Mouse (Mus musculus) left cerebral cortex, postnatal 25 days (tissue): Measurements from ENCODE around the gene Zfp454. TPM values are rescaled to one million over a fixed set of nuclear protein-coding genes. Genes with fewer than 3 reads are reported as not detected.

Experiments
- DNase-seq, 2 experiments: peaks; one replicate each; pipeline ENCODE4 v3.0.0; 2022; ENCODE audit warnings: low spot score in 2 of 2, mixed read lengths in 1 of 2
- intact Hi-C: fragments of 180-260 bp; cut with DNase I; formaldehyde crosslinking; loops from one replicate; pipeline ENCODE4 v1.15.1; 2025
- total RNA-seq, 2 experiments: library from RNA; stranded (reverse); gene quantifications; 2 replicates each; pipeline ENCODE4 v1.2.3; 2021

Zfp454 gene
- total RNA-seq, 2 experiments from 2014 or later = 5.5 to 6.1 TPM

DNA sequence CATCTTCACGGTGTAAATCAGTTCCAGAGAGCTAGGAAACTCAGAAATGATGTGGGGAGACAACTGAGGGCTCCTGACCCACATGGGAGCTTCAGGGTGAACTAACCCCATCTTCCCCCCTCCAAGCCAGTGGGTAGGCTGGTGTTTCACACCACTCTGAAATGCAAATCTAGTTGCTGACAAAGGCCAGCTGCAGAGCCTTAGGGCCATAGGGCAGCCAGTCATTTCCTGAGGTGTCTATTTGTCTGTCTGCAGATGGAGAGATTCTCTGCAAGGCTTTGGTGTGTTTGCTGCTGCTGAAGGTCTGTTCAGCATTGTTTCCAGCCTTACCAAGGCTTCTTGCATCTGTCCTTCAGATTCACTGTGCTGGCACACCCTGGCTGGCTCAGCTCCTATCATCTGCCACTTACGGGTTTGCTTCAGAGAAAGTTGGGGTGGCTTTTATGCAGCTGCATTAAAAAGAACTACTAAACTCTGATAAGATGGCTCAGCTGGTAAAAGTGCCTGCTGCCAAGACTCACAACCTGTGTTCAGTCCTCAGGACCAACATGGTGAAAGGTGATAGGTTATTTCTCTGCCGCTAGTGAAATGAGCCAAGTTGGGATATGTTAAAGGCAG is 38.8 kb downstream of the Zfp454 start:
- intact Hi-C loops = no loop called here
- DNase-seq = no peak

- peak in 1 of 2 experiments; percentile 36 for DNase-seq
- intact Hi-C loops = no loop called here
These were observed 40.4 kb downstream of the Zfp454 start for GRCm38 (mm10) chr11:50847047-50847446.

GRCm38 (mm10) chr11:50845951-50846350 is 41.5 kb downstream of the Zfp454 start:
- intact Hi-C loops = no loop called here
- no peak for DNase-seq

DNA sequence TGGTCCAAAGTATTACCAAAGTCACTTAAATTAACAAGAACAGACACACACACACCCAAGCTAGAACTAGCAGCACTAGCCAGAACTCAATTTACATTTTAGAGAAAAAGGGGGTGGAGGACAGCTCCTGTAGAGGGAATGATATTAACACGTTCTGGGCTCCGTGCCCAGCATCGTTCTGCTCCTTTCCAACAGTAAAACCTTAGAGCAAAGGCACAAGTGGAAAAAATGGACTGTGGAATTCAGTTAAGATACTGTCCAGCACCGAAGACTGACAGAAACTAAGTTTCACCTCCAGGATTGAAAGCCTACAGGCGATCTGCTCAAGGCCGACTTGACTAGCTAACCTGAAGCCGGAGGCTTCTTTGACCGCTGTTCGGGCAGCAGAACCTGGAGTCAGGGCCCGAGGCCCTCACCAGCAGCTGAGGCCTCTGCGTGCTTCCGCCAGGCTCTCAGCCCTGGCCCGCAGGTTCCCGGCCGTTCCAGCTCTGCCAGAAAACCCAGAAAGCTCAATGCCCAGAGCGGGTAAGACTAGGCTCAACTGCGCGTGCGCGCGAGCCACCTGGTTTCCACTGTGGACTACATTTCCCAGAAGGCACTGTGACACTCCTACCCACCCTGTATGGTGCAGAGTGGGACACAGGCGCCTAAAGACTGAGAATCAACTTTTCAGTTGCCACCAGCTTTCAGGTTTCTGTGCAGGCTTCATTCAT is 46.3 kb downstream of the Zfp454 start, which contains the start of gene Zfp879:
Zfp879 (minus strand) TSS at position 530 of the 713 bp plus-strand sequence.
- DNase-seq = peak; percentile 96 to 98
- intact Hi-C loops = loop anchor here (2.0 to 5.0 kb wide), 2 partner anchors 46 to 76 kb away; partner anchors contain the start of genes Zfp2 and Zfp454

GRCm38 (mm10) chr11:50835727-50836126 is 51.7 kb downstream of the Zfp454 start:
- no peak for DNase-seq
- intact Hi-C loops = no loop called here

DNA sequence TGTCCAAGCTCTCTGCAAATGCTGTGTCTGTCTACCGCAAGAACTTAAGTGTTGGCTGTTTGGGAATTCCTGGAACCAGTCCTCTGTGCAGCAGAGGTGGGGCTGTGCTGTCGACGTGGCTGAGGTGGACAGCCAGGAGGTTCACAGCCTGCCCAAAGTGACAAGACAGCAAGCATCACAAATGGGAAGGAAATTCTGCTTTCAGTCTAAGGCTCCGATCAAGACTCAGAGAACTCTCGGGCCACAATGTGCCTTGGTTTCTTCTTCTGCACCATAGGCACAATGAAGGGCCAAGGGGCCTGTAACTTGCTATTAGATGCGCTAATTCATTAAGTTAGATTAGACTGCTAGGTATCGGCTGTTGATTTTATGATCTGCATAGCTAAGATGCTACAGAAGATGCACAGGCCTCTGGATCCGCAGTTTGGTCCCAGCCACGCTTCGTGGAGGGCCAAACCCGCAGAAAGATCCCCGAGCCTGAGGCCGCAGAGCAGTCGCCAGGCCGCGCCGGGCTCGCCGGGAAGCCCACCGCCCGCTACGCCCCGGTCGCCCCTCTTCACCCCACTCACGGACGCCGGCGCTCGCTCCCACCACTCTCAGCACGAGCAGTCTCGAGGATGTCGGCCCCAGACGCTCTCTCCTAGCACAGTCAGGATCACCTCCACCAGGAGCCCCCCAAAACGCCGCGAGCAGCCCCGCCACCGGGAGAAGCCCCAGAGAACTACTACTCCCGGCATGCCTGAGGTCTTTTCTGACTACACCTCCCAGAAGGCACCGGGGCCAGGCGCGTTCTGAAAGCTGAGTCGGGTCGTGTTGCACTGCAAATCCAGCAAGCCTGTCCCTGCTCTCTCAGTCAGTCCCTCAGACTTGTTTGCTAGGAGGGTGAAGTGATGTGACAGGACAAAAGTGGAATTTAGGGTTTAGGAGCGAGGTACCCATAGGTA is 60.2 kb downstream of the Zfp454 start, which contains the start of gene Zfp354c:
Zfp354c (minus strand) TSS at position 715 of the 944 bp plus-strand sequence.
- peak; percentile 87 to 93 for DNase-seq
- intact Hi-C loops = loop anchor here (5.0 kb wide), 3 partner anchors 60 to 105 kb away; partner anchors contain the start of genes Zfp2, Zfp354b and Zfp454

DNA sequence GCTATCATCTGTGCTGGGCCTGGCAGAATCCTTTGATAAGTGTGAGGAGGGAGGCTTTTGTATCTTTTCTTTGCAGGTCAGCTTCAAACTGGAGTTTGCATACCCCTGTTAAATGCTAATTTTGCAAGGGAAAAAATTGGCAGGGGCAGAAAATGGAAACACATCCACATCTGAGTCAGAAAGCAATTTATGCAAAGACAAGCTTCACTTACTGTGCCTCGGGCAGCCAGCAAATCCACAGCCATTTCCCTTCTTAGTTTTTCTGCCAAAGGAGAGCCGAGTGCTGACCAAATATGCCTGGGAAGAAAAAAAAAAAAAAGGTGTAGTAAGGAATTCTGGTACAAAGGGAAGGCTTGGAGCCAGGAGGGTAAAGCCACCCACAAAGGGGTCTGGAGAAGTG is 61.2 kb downstream of the Zfp454 start:
- DNase-seq = peak in 1 of 2 experiments; percentile 43
- intact Hi-C loops = loop anchor here (5.0 kb wide), 3 partner anchors 61 to 106 kb away; partner anchors contain the start of genes Zfp2, Zfp354b and Zfp454

Other genes starting within 250 kb of the Zfp454 start
- gene Zfp354c, start 59.9 kb downstream of the Zfp454 start, total RNA-seq = 10 to 100 TPM; 46.5 to 48.5 TPM
- gene Zfp879, start 46.1 kb downstream of the Zfp454 start, total RNA-seq = 1 to 10 TPM; 2.7 to 3.6 TPM
- gene Grm6, start 37.0 kb downstream of the Zfp454 start, total RNA-seq = not detected
- gene Zfp2, start 28.5 kb upstream of the Zfp454 start, total RNA-seq = 10 to 100 TPM; 21.3 to 23.0 TPM
- 1 to 10 TPM; 4.6 to 6.1 TPM for gene Zfp354b, start 44.0 kb upstream of the Zfp454 start, total RNA-seq
- gene 4933414I15Rik, start 56.1 kb upstream of the Zfp454 start, total RNA-seq = not detected
- gene Prop1, start 66.1 kb upstream of the Zfp454 start, total RNA-seq = not detected
- not detected for gene Olfr1378, start 78.9 kb upstream of the Zfp454 start, total RNA-seq
- not detected for gene Olfr1377, start 94.3 kb upstream of the Zfp454 start, total RNA-seq
- not detected for gene Olfr51, start 115.9 kb upstream of the Zfp454 start, total RNA-seq
- not detected for gene Olfr54, start 126.6 kb upstream of the Zfp454 start, total RNA-seq
- gene Olfr1375, start 160.5 kb upstream of the Zfp454 start, total RNA-seq = not detected
- gene Zfp354a, start 171.6 kb upstream of the Zfp454 start, total RNA-seq = 1 to 10 TPM; 6.2 to 8.9 TPM